Mouse (Mus musculus) heart, postnatal 0 days (tissue): ENCODE results near the gene Eif2s3x. TPM values are rescaled to one million over a fixed set of nuclear protein-coding genes. Genes with fewer than 3 reads are reported as not detected.
"Not testable (repeated sequence)": the region's sequence is repeated elsewhere in the genome, so short reads cannot be mapped to it uniquely, and the experiment has no call there.

Experiments
- ATAC-seq: fragments of 200-750 bp; cut with Nextera tagmentation; 2 replicates; pipeline ENCODE4 v1.8.0; 2017; ENCODE audit warnings: low read depth, moderate number of reproducible peaks, moderate library complexity; ENCODE audit not compliant: insufficient read depth
- DNase-seq: peaks from one replicate; pipeline ENCODE4 v3.0.0-alpha.2; 2016; ENCODE audit warnings: low spot score
- H3K27ac ChIP-seq: fragments of 300-500 bp; sonication (generic); 2 replicates; pipeline ENCODE4 v1.5.1; 2014; ENCODE audit warnings: low read depth, mild to moderate bottlenecking
- H3K27me3 ChIP-seq: fragments of 300-500 bp; sonication (generic); 2 replicates; pipeline ENCODE4 v1.6.1; 2014; ENCODE audit warnings: low read length, mixed read lengths; ENCODE audit not compliant: control insufficient read depth, insufficient read depth
- H3K36me3 ChIP-seq: fragments of 300-500 bp; sonication (generic); replicated peaks from 2 replicates; pipeline ENCODE4 v1.6.1; 2014; ENCODE audit warnings: low read length, mixed read lengths; ENCODE audit not compliant: control insufficient read depth, insufficient read depth
- H3K4me1 ChIP-seq: fragments of 300-500 bp; sonication (generic); 2 replicates; pipeline ENCODE4 v1.6.1; 2014; ENCODE audit warnings: antibody characterized with exemption; ENCODE audit not compliant: control insufficient read depth, insufficient read depth
- H3K4me2 ChIP-seq: fragments of 300-500 bp; sonication (generic); 2 replicates; pipeline ENCODE4 v1.6.1; 2014; ENCODE audit warnings: low read depth, mild to moderate bottlenecking, low read length, moderate library complexity
- H3K4me3 ChIP-seq: fragments of 300-500 bp; sonication (generic); 2 replicates; pipeline ENCODE4 v1.5.1; 2014; ENCODE audit warnings: low read depth, low read length
- H3K9ac ChIP-seq: fragments of 300-500 bp; sonication (generic); replicated peaks from 2 replicates; pipeline ENCODE4 v1.6.1; 2014; ENCODE audit warnings: low read depth, low read length, mixed read lengths
- H3K9me3 ChIP-seq: fragments of 300-500 bp; sonication (generic); replicated peaks from 2 replicates; pipeline ENCODE4 v1.6.1; 2016; ENCODE audit warnings: low read length; ENCODE audit not compliant: control insufficient read depth
- CTCF ChIP-seq: IDR thresholded peaks from 2 replicates; pipeline ENCODE4 v1.5.1; 2016; ENCODE audit warnings: antibody characterized with exemption, control low read depth, low read depth
- EP300 ChIP-seq: IDR thresholded peaks from 2 replicates; pipeline ENCODE4 v1.6.1; 2016; ENCODE audit warnings: antibody characterized with exemption, low read depth
- WGBS: fragments of 180-500 bp; shearing (Covaris S2); extraction: QIAGEN DNeasy Blood & Tissue Kit; methylation state at CpG from one replicate; pipeline ENCODE4 v1.1.7; 2014; 5-methylcytosine and 5-hydroxymethylcytosine counted together
- polyA plus RNA-seq: library from polyadenylated mRNA; unstranded; fragments of >200 nt; fragmentation: Nextera tagmentation; extraction: Ambion mirVana; gene quantifications from 2 replicates; pipeline ENCODE4 v1.2.1, GENCODE M21; 2015
- total RNA-seq: library from RNA; depleted of rRNA; stranded (reverse); fragments of >200 nt; gene quantifications from 2 replicates; pipeline ENCODE4 v1.2.3, GENCODE M21; 2014; ENCODE audit warnings: low replicate concordance

Eif2s3x gene
- total and polyA plus RNA-seq, 2 experiments from 2014 or later = 49.4 to 123 TPM

DNA sequence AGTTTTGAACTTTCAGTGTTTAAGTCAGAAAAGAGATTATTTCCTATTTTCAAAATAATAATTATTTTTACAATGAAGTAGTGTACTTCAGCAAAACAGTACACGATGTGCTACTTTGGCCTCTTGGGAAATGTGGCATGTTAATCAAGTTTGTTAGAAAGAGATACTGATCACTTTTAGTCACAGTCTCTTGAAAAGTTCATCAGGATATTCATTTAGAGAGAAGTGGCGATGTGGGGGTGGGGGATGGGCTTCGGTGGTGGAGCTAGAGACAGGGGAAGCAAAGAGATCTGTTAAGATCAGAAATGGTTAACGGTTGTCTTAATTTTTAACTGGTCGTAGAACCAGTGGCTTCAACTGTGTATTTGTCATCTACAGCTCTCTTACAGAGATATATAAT, 20.8 kb upstream of the Eif2s3x start:
- H3K4me1 ChIP-seq = no peaks in the 10 kb centered on the region
- no peak overlapping the region for H3K9ac ChIP-seq
- no peak for TF ChIP-seq CTCF
- no peak for TF ChIP-seq EP300
- ATAC-seq (no peak), DNase-seq (no peak)
- H3K4me3 ChIP-seq = no peak overlapping the region
- H3K27ac ChIP-seq = no peak overlapping the region
- H3K9me3 ChIP-seq = no peaks in the 10 kb centered on the region
- peaks cover 33% of the 10 kb centered on the region; the same call in 1 of the 2 replicates for H3K27me3 ChIP-seq
- WGBS = 36% methylated on average over 5 of the region's 5 CpGs
- H3K4me2 ChIP-seq = peak overlapping the region; percentile 65; the same call in 1 of the 2 replicates
- no peaks in the 10 kb centered on the region for H3K36me3 ChIP-seq

GRCm38 (mm10) chrX:94213384-94213783, 722 bp upstream of the Eif2s3x start:
- 7% methylated on average over 7 of the region's 7 CpGs for WGBS
- no peak for DNase-seq
- H3K27me3 ChIP-seq = no peaks in the 10 kb centered on the region
- H3K36me3 ChIP-seq = peaks cover 19% of the 10 kb centered on the region
- no peaks in the 10 kb centered on the region for H3K9me3 ChIP-seq
- H3K9ac ChIP-seq = peak overlapping the region; percentile 60; the same call in 1 of the 2 replicates
- H3K4me2 ChIP-seq = peak overlapping the region; percentile 75
- H3K4me1 ChIP-seq = no peaks in the 10 kb centered on the region
- TF ChIP-seq EP300 (no peak), CTCF (no peak)
- no peak for ATAC-seq
- H3K27ac ChIP-seq = peak overlapping the region; percentile 84; the same call in 1 of the 2 replicates
- H3K4me3 ChIP-seq = peak overlapping the region; percentile 60

GRCm38 (mm10) chrX:94212264-94212596, 432 bp downstream of the Eif2s3x start:
- DNase-seq (no peak), ATAC-seq (peak; percentile 40)
- H3K4me2 ChIP-seq = peak overlapping the region; percentile 75
- no peak for TF ChIP-seq CTCF
- no peak for TF ChIP-seq EP300
- peak overlapping the region; percentile 84 for H3K27ac ChIP-seq
- H3K9ac ChIP-seq = peak overlapping the region; percentile 60
- no peaks in the 10 kb centered on the region for H3K4me1 ChIP-seq
- H3K36me3 ChIP-seq = peaks cover 31% of the 10 kb centered on the region
- no peaks in the 10 kb centered on the region for H3K9me3 ChIP-seq
- H3K4me3 ChIP-seq = peak overlapping the region; percentile 60
- H3K27me3 ChIP-seq = no peaks in the 10 kb centered on the region
- WGBS = under 1% methylated on average over 12 of the region's 12 CpGs

GRCm38 (mm10) chrX:94197789-94198188, 14.9 kb downstream of the Eif2s3x start:
- Histone ChIP-seq H3K36me3 (peaks cover 80% of the 10 kb centered on the region), H3K27me3 (no peaks in the 10 kb centered on the region), H3K9me3 (no peaks in the 10 kb centered on the region), H3K4me1 (no peaks in the 10 kb centered on the region), H3K9ac (no peak overlapping the region), H3K4me2 (no peak overlapping the region), H3K27ac (no peak overlapping the region), H3K4me3 (no peak overlapping the region)
- no peak for ATAC-seq
- TF ChIP-seq EP300 = no peak
- TF ChIP-seq CTCF = peak; percentile 33
- DNase-seq = no peak
- 79% methylated on average over 5 of the region's 5 CpGs for WGBS

DNA sequence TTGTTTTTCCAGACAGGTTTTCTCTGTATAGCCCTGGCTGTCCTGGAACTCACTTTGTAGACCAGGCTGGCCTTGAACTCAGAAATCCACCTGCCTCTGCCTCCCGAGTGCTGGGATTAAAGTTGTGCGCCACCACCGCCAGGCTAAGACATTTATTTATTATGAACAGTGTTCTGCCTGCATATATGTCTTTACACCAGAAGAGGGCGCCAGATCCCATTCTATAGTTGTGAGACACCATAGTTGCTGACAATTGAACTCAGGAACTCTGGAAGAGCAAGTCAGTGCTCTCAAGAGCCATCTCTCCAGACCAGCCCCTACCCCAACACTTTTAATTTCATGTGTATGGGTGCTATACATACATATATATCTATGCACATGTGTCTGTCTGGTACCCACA, 18.8 kb downstream of the Eif2s3x start:
- not testable (repeated sequence) for H3K4me3 ChIP-seq, H3K4me1 ChIP-seq, H3K27me3 ChIP-seq, H3K4me2 ChIP-seq, DNase-seq, ATAC-seq, H3K9me3 ChIP-seq, H3K9ac ChIP-seq, H3K27ac ChIP-seq
- peaks cover 57% of the 10 kb centered on the region for H3K36me3 ChIP-seq
- TF ChIP-seq CTCF = peak; percentile 51
- 70% methylated on average over 4 of the region's 4 CpGs for WGBS

DNA sequence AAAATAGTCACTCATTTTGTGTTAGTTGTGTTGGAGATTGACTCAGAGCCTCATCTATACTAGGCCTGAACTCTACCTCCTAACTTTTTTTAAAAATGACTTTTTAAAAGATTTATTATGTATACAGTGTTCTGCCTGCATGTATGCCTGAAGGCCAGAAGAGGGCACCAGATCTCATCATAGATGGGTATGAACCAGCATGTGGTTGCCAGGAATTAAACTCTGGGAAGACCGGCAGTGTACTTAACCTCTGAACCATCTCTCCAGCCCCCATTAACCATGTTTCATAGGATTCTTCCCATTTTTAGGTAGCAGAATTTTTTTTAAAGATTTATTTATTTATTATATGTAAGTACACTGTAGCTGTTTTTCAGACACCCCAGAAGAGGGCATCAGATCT, 27.5 kb downstream of the Eif2s3x start:
- DNase-seq = no peak

More for the DNA sequence above, 27.5 kb downstream of the Eif2s3x start:
- Histone ChIP-seq H3K27ac (no peak overlapping the region), H3K9ac (no peak overlapping the region), H3K27me3 (peaks cover 2% of the 10 kb centered on the region; the same call in 1 of the 2 replicates), H3K4me1 (no peaks in the 10 kb centered on the region), H3K9me3 (no peaks in the 10 kb centered on the region), H3K4me3 (no peak overlapping the region), H3K36me3 (no peaks in the 10 kb centered on the region), H3K4me2 (no peak overlapping the region)
- WGBS = 32% methylated on average over 1 of the region's 1 CpGs
- no peak for ATAC-seq
- TF ChIP-seq EP300 (no peak), CTCF (peak; percentile 33)
